ENCODE assay signal across 22 mouse cellular contexts in genomic region chr6:50239902-50240301, GRCm38 (mm10).
"Had no signal": no experiment of that assay in that cellular context is flagged by ENCODE, and none has a peak within 500 bp of the region (broad histone marks: within the 10 kb centered on the region; RNA-seq: fewer than 3 reads in every experiment).

No protein-coding gene starts in this region.

- H3K36me3 ChIP-seq: heart, embryonic 10.5 days; heart, embryonic 12.5 days; hindbrain, embryonic 13.5 days; hindbrain, embryonic 15.5 days; kidney, embryonic 15.5 days; limb, embryonic 10.5 days; limb, embryonic 12.5 days had no signal

- H3K27me3 ChIP-seq: heart, embryonic 12.5 days; hindbrain, embryonic 13.5 days; hindbrain, embryonic 15.5 days; kidney, embryonic 15.5 days; limb, embryonic 12.5 days had no signal

- H3K4me3 ChIP-seq: gastrocnemius, adult 2 months; heart, embryonic 10.5 days; heart, embryonic 12.5 days; hindbrain, embryonic 13.5 days; hindbrain, embryonic 15.5 days; kidney, embryonic 15.5 days; layer of hippocampus, adult 2 months; left cerebral cortex, adult 2 months; limb, embryonic 10.5 days; limb, embryonic 12.5 days had no signal

- H3K9me3 ChIP-seq: heart, embryonic 10.5 days; heart, embryonic 12.5 days; hindbrain, embryonic 13.5 days; hindbrain, embryonic 15.5 days; kidney, embryonic 15.5 days; limb, embryonic 10.5 days; limb, embryonic 12.5 days had no signal

- DNase-seq: gastrocnemius, adult 2 months; gastrocnemius, postnatal 10 days; gastrocnemius, postnatal 25 days; heart, adult 18-20 months; heart, postnatal 10 days; kidney, adult 11 months; kidney, adult 2 months; kidney, adult 9 months; kidney, postnatal 14 days; kidney, postnatal 36 days; liver had no signal

- H3K4me1 ChIP-seq: heart, embryonic 12.5 days; hindbrain, embryonic 15.5 days; kidney, embryonic 15.5 days; limb, embryonic 10.5 days; limb, embryonic 12.5 days had no signal

- ATAC-seq: hindbrain, postnatal 0 days; intestine, embryonic 16.5 days had no signal
